Mouse (Mus musculus) lung, postnatal 36 days (tissue): ENCODE data around the gene Pglyrp1.

ENCODE experiments used
- DNase-seq: peaks from one replicate; pipeline ENCODE4 v3.0.0; 2022; ENCODE audit warnings: mixed read lengths

The Pglyrp1 gene

GRCm38 (mm10) chr7:18886963-18887362 lies 15.8 kb downstream of the Pglyrp1 start:
- no peak for DNase-seq

GRCm38 (mm10) chr7:18890848-18891247 lies 19.7 kb downstream of the Pglyrp1 start:
- no peak for DNase-seq

DNA sequence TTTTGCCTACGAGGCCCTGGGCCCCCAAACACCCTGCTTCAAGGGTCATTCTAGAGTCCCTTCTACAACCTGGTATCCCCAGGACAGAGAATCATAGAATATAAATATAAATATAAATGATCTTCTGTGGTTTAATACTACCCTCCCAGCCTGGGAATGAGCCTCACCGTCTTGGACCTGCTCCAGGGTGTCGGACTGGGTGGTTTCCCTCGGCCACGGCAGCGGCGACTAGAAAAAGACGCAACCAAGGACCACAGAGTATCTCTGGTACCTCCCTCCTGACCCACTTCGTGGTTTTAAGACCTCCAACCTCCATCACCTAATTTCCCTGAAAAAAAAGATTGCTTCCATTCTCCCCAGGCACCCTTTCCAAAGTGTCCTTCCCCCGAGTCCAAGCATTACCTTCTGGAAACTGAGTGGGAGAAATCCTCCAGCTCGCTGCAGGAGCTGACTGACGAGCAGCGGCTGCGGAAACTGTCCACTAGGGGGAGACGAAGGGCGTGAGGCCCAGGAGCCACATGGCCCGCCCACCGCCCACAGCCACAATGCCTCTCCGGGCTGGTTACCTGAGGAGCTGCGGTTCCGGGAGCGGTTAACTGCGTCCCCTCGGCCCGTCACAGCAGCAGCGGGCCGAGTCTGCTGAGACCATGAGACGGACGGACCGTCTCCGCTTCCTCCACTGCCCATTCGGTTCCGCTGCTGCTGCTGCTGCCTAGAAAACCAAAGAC lies 20.9 kb downstream of the Pglyrp1 start:
- peak; percentile 92 for DNase-seq

- no peak for DNase-seq
Measured at GRCm38 (mm10) chr7:18893009-18893408, 21.9 kb downstream of the Pglyrp1 start.

- DNase-seq = peak; percentile 82
Measured at GRCm38 (mm10) chr7:18893651-18894430, 22.7 kb downstream of the Pglyrp1 start.

DNA sequence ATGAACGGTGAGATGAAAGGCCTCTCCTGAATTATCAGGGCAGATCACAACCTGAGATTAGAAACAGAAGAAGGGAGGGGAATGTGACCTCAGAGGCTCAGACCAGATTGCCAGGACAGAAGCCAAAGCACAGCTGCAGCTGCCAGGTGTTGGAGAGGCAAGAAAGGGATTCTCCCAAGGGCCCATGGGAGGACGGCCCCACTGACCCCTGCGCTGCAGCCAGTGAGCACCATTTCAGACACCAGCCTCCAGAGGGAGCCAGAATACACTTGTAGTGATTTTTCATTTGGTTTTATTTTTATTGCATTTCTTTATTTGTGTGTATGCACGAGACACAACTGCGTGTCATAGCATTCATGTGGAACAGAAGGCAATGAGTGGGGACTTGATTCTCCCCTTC lies 25.4 kb downstream of the Pglyrp1 start:
- DNase-seq = peak; percentile 61

DNA sequence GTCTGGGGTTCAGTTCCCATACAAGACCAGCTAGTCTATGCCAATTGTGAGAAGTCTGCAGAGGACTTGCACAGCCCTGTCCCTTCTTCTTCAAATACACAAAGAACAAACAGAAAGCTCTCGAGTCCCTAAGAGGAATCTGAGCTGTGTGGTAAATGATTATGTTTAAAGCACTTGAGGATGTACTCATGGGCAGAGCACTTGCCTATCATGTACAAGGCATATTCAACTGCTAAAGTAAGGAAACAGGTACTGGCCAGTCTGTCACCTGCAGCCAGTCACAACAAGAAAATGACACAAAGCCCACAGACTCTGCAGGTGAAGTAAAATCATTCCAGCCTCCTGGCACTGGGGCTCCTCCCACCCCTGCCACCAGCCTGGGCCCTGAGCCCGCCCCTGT lies 29.4 kb downstream of the Pglyrp1 start:
- DNase-seq = no peak

GRCm38 (mm10) chr7:18902486-18902885 lies 31.4 kb downstream of the Pglyrp1 start:
- no peak for DNase-seq

- no peak for DNase-seq
Measured at GRCm38 (mm10) chr7:18904971-18905370, 33.8 kb downstream of the Pglyrp1 start.

GRCm38 (mm10) chr7:18909797-18910196 lies 38.7 kb downstream of the Pglyrp1 start:
- DNase-seq = no peak

- peak; percentile 99 for DNase-seq
Measured at GRCm38 (mm10) chr7:18910241-18910831, 39.2 kb downstream of the Pglyrp1 start, which contains the start of gene Ccdc61. Gene Ccdc61 (minus strand): TSS chr7:18910415.

DNA sequence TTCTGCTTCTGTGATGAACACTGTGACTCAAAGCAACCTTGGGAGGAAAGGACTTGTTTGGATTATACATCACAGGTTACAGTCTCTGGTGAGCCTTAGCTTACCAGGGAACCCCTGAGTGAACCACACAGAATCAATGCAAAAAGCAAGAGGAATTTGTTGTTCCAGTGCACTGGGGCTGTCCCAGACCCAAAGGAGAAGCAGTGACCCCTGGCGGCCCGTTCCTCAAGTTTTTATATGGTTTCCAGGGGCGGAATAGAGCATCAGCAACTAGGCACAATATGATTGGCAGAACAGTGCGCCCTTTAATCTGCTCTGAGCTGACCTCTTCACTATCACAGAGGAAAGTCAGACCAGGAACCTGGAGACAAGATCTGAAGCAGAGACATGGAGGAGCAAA lies 45.1 kb downstream of the Pglyrp1 start:
- DNase-seq = no peak

- no peak for DNase-seq
Measured at GRCm38 (mm10) chr7:18917931-18918330, 46.8 kb downstream of the Pglyrp1 start.

DNA sequence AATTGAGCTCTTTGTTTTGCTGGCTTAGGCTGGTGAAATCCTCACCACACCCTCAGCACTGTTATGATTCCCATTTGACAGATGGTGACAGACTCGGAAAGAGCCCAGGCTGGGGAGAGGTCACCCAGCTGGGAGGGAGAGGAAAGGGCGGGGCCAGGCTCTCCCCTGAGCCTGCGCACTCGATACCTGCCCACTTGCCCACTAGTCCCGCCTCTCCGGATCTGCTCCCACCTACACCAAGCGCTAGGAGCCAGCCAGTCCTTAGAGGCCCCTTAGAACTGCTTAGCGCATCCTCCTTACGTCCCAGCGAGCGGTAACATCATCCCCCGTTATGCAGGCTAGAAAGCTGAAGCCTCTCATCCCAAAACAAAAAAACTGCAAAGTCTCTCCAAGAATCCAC lies 49.9 kb downstream of the Pglyrp1 start:
- DNase-seq = peak; percentile 90

DNA sequence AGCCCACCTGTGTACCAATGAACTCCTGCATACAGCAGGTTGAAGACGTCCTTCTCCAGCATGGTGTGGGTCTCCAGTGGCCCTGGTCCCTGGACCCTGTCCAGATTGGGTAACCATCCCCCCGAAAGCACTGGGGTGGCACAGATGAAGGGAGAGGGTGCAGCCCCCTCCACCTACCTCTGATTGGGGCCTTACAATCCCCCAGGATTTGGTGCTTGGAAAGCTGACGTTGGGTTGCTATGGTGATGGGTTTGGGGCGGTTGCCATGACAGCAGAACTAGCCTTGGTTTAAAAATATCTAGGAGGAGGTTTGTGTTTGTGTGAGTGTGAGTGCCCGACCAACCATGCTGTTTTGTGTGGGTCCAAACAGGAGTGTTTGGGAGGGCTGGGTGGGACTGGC lies 51.7 kb downstream of the Pglyrp1 start:
- no peak for DNase-seq

GRCm38 (mm10) chr7:18923267-18923666 lies 52.1 kb downstream of the Pglyrp1 start:
- no peak for DNase-seq

DNA sequence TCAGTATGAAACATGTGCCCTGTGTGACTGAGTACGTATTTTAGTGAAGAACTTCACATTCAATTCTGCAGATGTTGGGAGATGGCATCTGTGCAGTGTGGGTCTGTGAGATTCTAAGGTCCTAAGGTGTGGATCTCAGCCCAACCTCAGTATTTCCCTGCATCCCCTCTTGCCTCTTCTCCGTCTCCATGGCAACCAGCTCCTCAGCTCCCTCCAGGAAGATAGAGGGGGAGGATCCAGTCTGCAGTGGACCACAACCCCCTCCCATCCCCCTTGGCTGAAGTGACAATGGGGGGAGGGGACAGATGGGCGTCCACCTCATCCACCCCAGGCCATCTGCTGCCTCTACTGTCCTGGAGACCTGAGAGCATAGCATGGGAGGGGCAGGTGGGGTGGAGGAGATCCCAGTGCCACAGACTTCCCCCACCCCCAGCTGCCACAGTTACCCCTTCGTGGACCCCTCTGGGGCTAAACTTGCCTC lies 52.6 kb downstream of the Pglyrp1 start:
- no peak for DNase-seq

GRCm38 (mm10) chr7:18924321-18924720 lies 53.2 kb downstream of the Pglyrp1 start:
- DNase-seq = no peak

GRCm38 (mm10) chr7:18925162-18925938 lies 54.2 kb downstream of the Pglyrp1 start, which contains the start of gene Nova2:
Gene Nova2 (plus strand): TSS chr7:18925888.
- DNase-seq = peak; percentile 96

DNA sequence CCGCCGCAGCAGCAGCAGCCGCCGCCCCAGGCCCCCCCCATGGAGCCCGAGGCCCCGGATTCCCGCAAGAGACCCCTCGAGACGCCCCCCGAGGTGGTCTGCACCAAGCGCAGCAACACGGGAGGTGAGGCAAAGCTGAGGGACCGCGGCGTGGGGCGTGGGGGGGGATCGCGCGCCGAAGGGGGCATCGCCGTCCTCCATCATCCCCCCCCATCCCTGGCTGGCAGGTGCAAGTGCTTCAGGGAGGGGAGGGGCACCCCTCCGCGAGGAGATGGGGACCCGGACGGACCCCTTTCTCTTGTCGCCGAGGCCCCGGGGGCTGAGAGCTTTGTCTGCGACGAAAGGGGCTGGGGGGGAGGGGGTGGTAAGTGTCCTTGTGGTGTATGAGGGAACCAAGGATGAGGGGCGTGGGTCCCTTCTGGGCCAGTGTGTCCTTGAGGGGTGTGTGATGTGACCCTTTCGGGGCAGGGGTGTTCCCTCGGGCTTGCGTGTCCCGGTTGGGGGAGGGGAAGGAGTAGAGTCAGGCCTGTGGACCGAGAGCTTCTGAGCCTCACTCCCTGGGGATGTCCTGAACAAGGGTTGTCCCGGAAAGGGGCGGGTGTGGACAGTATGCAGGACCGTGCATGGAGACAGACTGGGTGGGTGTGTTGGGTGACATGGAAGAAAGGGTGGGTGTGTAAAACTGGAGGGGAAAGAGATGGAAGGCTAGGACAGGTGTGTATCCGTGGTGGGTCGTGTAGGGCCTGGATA lies 55.1 kb downstream of the Pglyrp1 start:
- peak; percentile 81 for DNase-seq

DNA sequence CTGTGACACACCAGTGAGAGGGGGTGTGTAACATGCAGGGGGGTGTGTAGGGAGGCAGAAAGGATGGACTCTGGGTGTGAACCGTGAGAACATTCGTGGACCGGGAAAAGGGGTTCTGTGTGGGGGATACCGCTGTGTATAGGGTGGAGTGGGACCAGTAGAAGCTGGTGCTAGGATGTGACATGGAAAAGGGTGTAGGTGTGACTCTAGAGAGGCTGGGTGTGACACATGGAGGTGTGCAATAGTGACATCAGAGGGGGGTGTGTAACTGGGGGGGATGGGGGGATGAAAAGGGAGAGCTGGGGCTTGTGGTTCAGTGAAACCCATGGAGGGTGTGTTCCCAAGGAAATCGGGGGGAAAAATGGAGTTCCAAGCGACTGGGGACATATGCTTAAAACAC lies 55.8 kb downstream of the Pglyrp1 start:
- DNase-seq = no peak

- peak; percentile 81 for DNase-seq
Measured at GRCm38 (mm10) chr7:18927759-18928158, 56.6 kb downstream of the Pglyrp1 start.
